ENCODE assay signal across 8 mouse cellular contexts in the genomic region with DNA sequence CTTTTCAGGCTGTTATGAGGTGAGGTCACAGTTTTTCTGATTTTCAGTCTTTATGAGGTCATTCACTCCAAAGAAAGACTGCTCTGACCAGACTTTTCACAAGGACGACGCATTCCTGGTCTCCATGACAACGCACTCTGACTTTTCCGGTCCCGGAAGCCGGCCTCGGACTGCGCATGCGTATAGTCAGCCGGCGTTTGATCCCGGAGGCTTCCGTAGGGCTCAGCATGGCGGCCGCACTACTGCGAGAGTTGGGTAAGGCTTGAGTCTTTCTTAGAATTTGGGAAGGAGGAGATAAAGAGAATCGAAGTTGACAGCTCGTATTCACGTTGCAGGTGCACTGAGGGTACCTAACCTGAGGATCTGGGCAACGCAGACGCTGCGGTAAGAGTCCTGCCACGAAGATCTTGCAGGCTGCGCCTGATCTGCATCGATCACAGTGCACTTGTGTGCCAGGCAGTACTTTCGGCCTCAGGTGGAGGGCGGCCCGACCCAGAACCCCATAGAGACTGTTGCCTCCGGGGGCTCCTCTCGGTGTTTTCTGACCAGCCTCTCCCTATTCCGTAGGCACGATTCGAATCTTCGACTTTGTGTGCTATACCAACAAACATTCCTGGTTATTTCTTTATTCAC. TPM values are rescaled to one million over a fixed set of nuclear protein-coding genes. Genes with fewer than 3 reads are reported as not detected.
DNase-seq lines count a peak whose midpoint lies in the region; ATAC-seq and TF ChIP-seq lines count a peak whose summit lies in the region.

Gene Mrpl22, plus strand, starts transcription at position 203 of the 633 bp plus-strand sequence.

- H3K4me2 ChIP-seq in heart, embryonic 11.5 days = peak within 1 kb of the TSS; percentile 69
- H3K4me2 ChIP-seq in kidney, embryonic 16.5 days (replicated peaks; ENCODE audit: low read depth, low read length) = peak within 1 kb of the TSS; percentile 89
- peak within 1 kb of the TSS; percentile 85 for H3K4me2 ChIP-seq in myocyte (ENCODE audit: low read depth)

- peak within 1 kb of the TSS; percentile 91 for H3K9ac ChIP-seq in heart, embryonic 11.5 days (ENCODE audit: low read depth, low read length)
- H3K9ac ChIP-seq in kidney, embryonic 16.5 days (replicated peaks; ENCODE audit: low read length) = peak within 1 kb of the TSS; percentile 89
- H3K9ac ChIP-seq in liver, adult 2 months (ENCODE audit: low read depth, low read length) = peak within 1 kb of the TSS; percentile 75

- peak; percentile 59; the same call in 1 of the 2 replicates for TF ChIP-seq POLR2A in brain, embryonic 14.5 days (IDR thresholded peaks at IDR 0.05; ENCODE audit: borderline replicate concordance, extremely low read depth, insufficient read depth, insufficient read length, poor library complexity, severe bottlenecking)
- TF ChIP-seq POLR2A in liver, adult 2 months (IDR thresholded peaks at IDR 0.05; ENCODE audit: extremely low read depth, insufficient read depth, low read length) = peak; percentile 50; the same call in 1 of the 2 replicates
- TF ChIP-seq POLR2A in myocyte (IDR thresholded peaks at IDR 0.05; ENCODE audit: insufficient read length, low read depth) = peak; percentile 49

- H3K27me3 ChIP-seq in C2C12 (ENCODE audit: control insufficient read depth, insufficient read depth, insufficient read length) = no peaks in the 10 kb centered on the region
- H3K27me3 ChIP-seq in erythroblast, embryonic 14.5 days (ENCODE audit: control insufficient read depth) = no peaks in the 10 kb centered on the region; the same call in 1 of the 2 replicates
- H3K27me3 ChIP-seq in heart, embryonic 11.5 days (ENCODE audit: control insufficient read depth, insufficient read depth, low read length) = no peaks in the 10 kb centered on the region
- no peaks in the 10 kb centered on the region for H3K27me3 ChIP-seq in kidney, embryonic 16.5 days (ENCODE audit: insufficient read depth, low read length)
- H3K27me3 ChIP-seq in liver, adult 2 months (ENCODE audit: control insufficient read depth, insufficient read depth, low read length) = no peaks in the 10 kb centered on the region
- no peaks in the 10 kb centered on the region for H3K27me3 ChIP-seq in myocyte (ENCODE audit: control insufficient read depth, insufficient read depth, insufficient read length)
- H3K27me3 ChIP-seq in splenic B cell, adult 2 months (ENCODE audit: control insufficient read depth, insufficient read depth, low read length, poor library complexity, severe bottlenecking) = no peaks in the 10 kb centered on the region

- peaks cover 59% of the 10 kb centered on the region for H3K4me1 ChIP-seq in erythroblast, embryonic 14.5 days (ENCODE audit: control insufficient read depth)
- H3K4me1 ChIP-seq in heart, embryonic 11.5 days (ENCODE audit: control insufficient read depth, insufficient read depth, low read length) = peaks cover 12% of the 10 kb centered on the region
- H3K4me1 ChIP-seq in kidney, embryonic 16.5 days (ENCODE audit: insufficient read depth, low read length) = peaks cover 21% of the 10 kb centered on the region
- H3K4me1 ChIP-seq in liver, adult 2 months (ENCODE audit: control insufficient read depth, insufficient read depth, low read length) = peaks cover 11% of the 10 kb centered on the region

- peak; percentile 97 for DNase-seq in brain, embryonic 14.5 days (ENCODE audit: low read depth)
- DNase-seq in liver, adult 2 months (ENCODE audit: extremely low read depth, low read depth, low spot score) = peak; percentile 88
- DNase-seq in splenic B cell, adult 2 months (ENCODE audit: low read depth, low spot score) = peak; percentile 95

- under 1% methylated on average over 34 of the region's 34 CpGs for WGBS in heart, embryonic 11.5 days (ENCODE audit: insufficient replicate concordance)
- under 1% methylated on average over 34 of the region's 34 CpGs for WGBS in kidney, embryonic 16.5 days
- under 1% methylated on average over 34 of the region's 34 CpGs for WGBS in liver, adult 2 months

- peak; percentile 57 for ATAC-seq in heart, embryonic 11.5 days (replicated peaks; ENCODE audit: insufficient number of reproducible peaks, low FRiP score, low TSS enrichment)
- ATAC-seq in kidney, embryonic 16.5 days (ENCODE audit: low FRiP score, low TSS enrichment) = peak; percentile 76

- peak within 1 kb of the TSS; percentile 99 for H3K4me3 ChIP-seq in C2C12 (ENCODE audit: insufficient read depth, poor library complexity, severe bottlenecking)
- peak within 1 kb of the TSS; percentile 86 for H3K4me3 ChIP-seq in erythroblast, embryonic 14.5 days (replicated peaks)
- H3K4me3 ChIP-seq in heart, embryonic 11.5 days (ENCODE audit: low read depth, low read length) = peak within 1 kb of the TSS; percentile 88
- peak within 1 kb of the TSS; percentile 70 for H3K4me3 ChIP-seq in kidney, embryonic 16.5 days (ENCODE audit: low read length)
- peak within 1 kb of the TSS; percentile 68 for H3K4me3 ChIP-seq in liver, adult 2 months (ENCODE audit: insufficient read depth, low read depth, low read length)
- peak within 1 kb of the TSS; percentile 48 for H3K4me3 ChIP-seq in myocyte

- peaks cover 11% of the 10 kb centered on the region for H3K9me3 ChIP-seq in erythroblast, embryonic 14.5 days (ENCODE audit: control insufficient read depth, low read length)
- H3K9me3 ChIP-seq in heart, embryonic 11.5 days (replicated peaks; ENCODE audit: control insufficient read depth, low read length) = no peaks in the 10 kb centered on the region
- no peaks in the 10 kb centered on the region for H3K9me3 ChIP-seq in kidney, embryonic 16.5 days (ENCODE audit: low read length)

- H3ac ChIP-seq in C2C12 (ENCODE audit: control insufficient read depth, insufficient read length, low read depth) = peak within 1 kb of the TSS; percentile 81
- H3ac ChIP-seq in myocyte (ENCODE audit: control insufficient read depth, insufficient read length) = peak within 1 kb of the TSS; percentile 40

- peaks cover 22% of the 10 kb centered on the region for H3K79me3 ChIP-seq in C2C12 (ENCODE audit: low read depth)

- H3K79me2 ChIP-seq in C2C12 (ENCODE audit: control insufficient read depth, insufficient read depth) = peaks cover 39% of the 10 kb centered on the region
- H3K79me2 ChIP-seq in liver, adult 2 months (ENCODE audit: control insufficient read depth, insufficient read depth, low read length) = peaks cover 4% of the 10 kb centered on the region; the same call in 1 of the 2 replicates
- peaks cover 8% of the 10 kb centered on the region for H3K79me2 ChIP-seq in myocyte (ENCODE audit: control insufficient read depth, insufficient read depth)

- TF ChIP-seq CTCF in C2C12 (IDR thresholded peaks at IDR 0.05; ENCODE audit: control insufficient read depth, insufficient read depth, insufficient read length) = no peak
- TF ChIP-seq CTCF in brain, embryonic 14.5 days (IDR thresholded peaks at IDR 0.05; ENCODE audit: borderline replicate concordance, extremely low read depth, insufficient read depth, insufficient read length) = no peak
- no peak for TF ChIP-seq CTCF in liver, adult 2 months (IDR thresholded peaks at IDR 0.05; ENCODE audit: low read depth, low read length)

- H3K36me3 ChIP-seq in C2C12 (ENCODE audit: control insufficient read depth, insufficient read depth) = peaks cover 42% of the 10 kb centered on the region
- H3K36me3 ChIP-seq in erythroblast, embryonic 14.5 days (ENCODE audit: control insufficient read depth) = peaks cover 43% of the 10 kb centered on the region
- peaks cover 20% of the 10 kb centered on the region for H3K36me3 ChIP-seq in heart, embryonic 11.5 days (ENCODE audit: control insufficient read depth, insufficient read depth, low read length)
- H3K36me3 ChIP-seq in kidney, embryonic 16.5 days (ENCODE audit: insufficient read depth, low read length) = peaks cover 35% of the 10 kb centered on the region
- H3K36me3 ChIP-seq in liver, adult 2 months (ENCODE audit: control insufficient read depth, insufficient read depth, low read length) = peaks cover 26% of the 10 kb centered on the region
- H3K36me3 ChIP-seq in myocyte (ENCODE audit: control insufficient read depth, insufficient read depth) = peaks cover 17% of the 10 kb centered on the region
- peaks cover 4% of the 10 kb centered on the region; the same call in 1 of the 2 replicates for H3K36me3 ChIP-seq in splenic B cell, adult 2 months (ENCODE audit: control insufficient read depth, insufficient read depth, low read length, poor library complexity, severe bottlenecking)

- peak within 1 kb of the TSS; percentile 55; the same call in 1 of the 2 replicates for H3K27ac ChIP-seq in heart, embryonic 11.5 days (ENCODE audit: low read depth, low read length)
- H3K27ac ChIP-seq in kidney, embryonic 16.5 days (ENCODE audit: low read length) = peak within 1 kb of the TSS; percentile 46; the same call in 1 of the 2 replicates
- peak within 1 kb of the TSS; percentile 62 for H3K27ac ChIP-seq in liver, adult 2 months (replicated peaks; ENCODE audit: insufficient read depth, low read depth, low read length)

TF ChIP-seq in C2C12, 6 proteins besides CTCF, POLR2A, EP300 and RAD21:
- TF ChIP-seq MYOG (IDR thresholded peaks at IDR 0.05; ENCODE audit: control insufficient read depth, extremely low read depth, insufficient read length) (no peak), MAX (IDR thresholded peaks at IDR 0.05) (peak; percentile 81)

TF ChIP-seq in myocyte, 11 proteins besides CTCF, POLR2A, EP300 and RAD21:
- TF ChIP-seq POLR2AphosphoS2 (IDR thresholded peaks at IDR 0.05; ENCODE audit: insufficient read length, low read depth) (peak; percentile 25), E2F4 (IDR thresholded peaks at IDR 0.05; ENCODE audit: insufficient read depth) (no peak)

RNA-seq across cellular contexts. Expression of gene Mrpl22, which starts in this region (rescaled TPM):
- polyA plus RNA-seq in C2C12 (2012; fragmentation: generic; extraction: Trizol) (106 TPM), myocyte (2012; fragmentation: generic; extraction: Trizol) (95.3 TPM)
- 56.5 and 73.0 TPM in 2 replicates for polyA plus RNA-seq in brain, embryonic 14.5 days (2012; rRNA removed)
- 2.0 and 2.9 TPM in 2 replicates for polyA plus RNA-seq in erythroblast, embryonic 14.5 days (2012)
- polyA plus RNA-seq in heart, embryonic 11.5 days (2014; fragmentation: Nextera tagmentation; extraction: Ambion mirVana) = 106 and 109 TPM in 2 replicates
- 132 and 138 TPM in 2 replicates for polyA plus RNA-seq in kidney, embryonic 16.5 days (2015; fragmentation: Nextera tagmentation; extraction: Ambion mirVana)
- total RNA-seq in liver, adult 2 months (2014; rRNA removed) = 34.5 and 41.1 TPM in 2 replicates
- 57.1 and 63.4 TPM in 2 replicates for polyA plus RNA-seq in liver, adult 2 months (2012; rRNA removed)

Comparison
In these comparisons a context has a peak if more than half of its experiments do, and no peak if none do; other contexts are left out.
1. Peak in every context shown above with its lines: DNase-seq, ATAC-seq, H3K4me3 ChIP-seq and H3K27ac ChIP-seq.
2. RNA of gene Mrpl22 (polyA plus RNA-seq): 132 to 138 TPM in kidney, embryonic 16.5 days, 106 to 109 TPM in heart, embryonic 11.5 days, 106 TPM in C2C12 (single experiment), 95.3 TPM in myocyte (single experiment), 57.1 to 63.4 TPM in liver, adult 2 months and 56.5 to 73.0 TPM in brain, embryonic 14.5 days; 2.0 to 2.9 TPM in erythroblast, embryonic 14.5 days; every median in the first group is over 10 times any median in the second.
3. H3K4me3 ChIP-seq: peak in every context shown above with its lines; median percentile 99 in C2C12; 88 in heart, embryonic 11.5 days; 86 in erythroblast, embryonic 14.5 days; 70 in kidney, embryonic 16.5 days; 68 in liver, adult 2 months; 48 in myocyte.